Mouse (Mus musculus): ENCODE data around the gene Desi2. TPM values are rescaled to one million over a fixed set of nuclear protein-coding genes. Genes with fewer than 3 reads are reported as not detected.
"Not testable (repeated sequence)": the region's sequence is repeated elsewhere in the genome, so short reads cannot be mapped to it uniquely, and the experiment has no call there.

Gene Desi2
- polyA plus RNA-seq (2015; fragmentation: Nextera tagmentation; extraction: Ambion mirVana): 19.3 and 19.4 TPM in 2 replicates

- Histone ChIP-seq H3K4me2 (peak within 1 kb of the TSS; percentile 64), H3K27ac (peak within 1 kb of the TSS; percentile 79), H3K4me1 (replicated peaks) (peaks cover 10% of the 10 kb centered on the region), H3K4me3 (peak within 1 kb of the TSS; percentile 62), H3K9ac (peak within 1 kb of the TSS; percentile 68)
- not testable (repeated sequence) for H3K27me3 ChIP-seq, H3K36me3 ChIP-seq, H3K9me3 ChIP-seq
- WGBS: under 1% methylated on average over 37 of the region's 37 CpGs
- peak; percentile 100 for ATAC-seq (ENCODE audit: low FRiP score)
Measured at GRCm38 (mm10) chr1:178187216-178187791, at the start of gene Desi2. Gene Desi2, plus strand, starts transcription at chr1:178187417.

- H3K4me2 ChIP-seq; H3K4me3 ChIP-seq; ATAC-seq (ENCODE audit: low FRiP score); H3K4me1 ChIP-seq (replicated peaks); H3K27me3 ChIP-seq; H3K9me3 ChIP-seq; H3K27ac ChIP-seq; H3K36me3 ChIP-seq; H3K9ac ChIP-seq: not testable (repeated sequence)
- WGBS: 5% methylated on average over 2 of the region's 2 CpGs
Measured at GRCm38 (mm10) chr1:178146513-178146912, 40.7 kb upstream of the Desi2 start.

- not testable (repeated sequence) for H3K9ac ChIP-seq; H3K4me2 ChIP-seq; H3K36me3 ChIP-seq; H3K27me3 ChIP-seq; H3K4me3 ChIP-seq; H3K27ac ChIP-seq; H3K4me1 ChIP-seq (replicated peaks); H3K9me3 ChIP-seq
- ATAC-seq (ENCODE audit: low FRiP score): 0 out of 2 replicates have a peak, but pooled peaks have one; percentile 32
- 31% methylated on average over 4 of the region's 4 CpGs for WGBS
Measured at GRCm38 (mm10) chr1:178146915-178147314, 40.3 kb upstream of the Desi2 start.

- H3K4me3 ChIP-seq: no peak overlapping the region
- H3K9ac ChIP-seq: no peak overlapping the region
- no peak overlapping the region for H3K4me2 ChIP-seq
- H3K27me3 ChIP-seq: no peaks in the 10 kb centered on the region
- H3K27ac ChIP-seq: no peak overlapping the region
- 92% methylated on average over 2 of the region's 2 CpGs for WGBS
- no peaks in the 10 kb centered on the region for H3K9me3 ChIP-seq
- H3K36me3 ChIP-seq: no peaks in the 10 kb centered on the region
- no peaks in the 10 kb centered on the region for H3K4me1 ChIP-seq (replicated peaks)
- ATAC-seq (ENCODE audit: low FRiP score): no peak
Measured at GRCm38 (mm10) chr1:178182251-178182650, 5.0 kb upstream of the Desi2 start.

- no peaks in the 10 kb centered on the region for H3K9me3 ChIP-seq
- no peak overlapping the region for H3K9ac ChIP-seq
- no peak overlapping the region for H3K4me3 ChIP-seq
- no peak overlapping the region for H3K4me2 ChIP-seq
- peaks cover 10% of the 10 kb centered on the region for H3K4me1 ChIP-seq (replicated peaks)
- no peaks in the 10 kb centered on the region for H3K27me3 ChIP-seq
- H3K36me3 ChIP-seq: no peaks in the 10 kb centered on the region
- H3K27ac ChIP-seq: no peak overlapping the region
- no peak for ATAC-seq (ENCODE audit: low FRiP score)
Measured at GRCm38 (mm10) chr1:178185591-178185990, 1.6 kb upstream of the Desi2 start.

- peak overlapping the region; percentile 49 for H3K4me2 ChIP-seq
- not testable (repeated sequence) for H3K36me3 ChIP-seq; H3K9me3 ChIP-seq; ATAC-seq (ENCODE audit: low FRiP score); H3K27me3 ChIP-seq
- H3K9ac ChIP-seq: peak overlapping the region; percentile 68
- WGBS: 0% methylated on average over 15 of the region's 38 CpGs
- peak overlapping the region; percentile 62 for H3K4me3 ChIP-seq
- H3K27ac ChIP-seq: peak overlapping the region; percentile 79
- H3K4me1 ChIP-seq (replicated peaks): peaks cover 10% of the 10 kb centered on the region
Measured at GRCm38 (mm10) chr1:178187810-178188209, 593 bp downstream of the Desi2 start.

- H3K4me1 ChIP-seq (replicated peaks): peaks cover 10% of the 10 kb centered on the region
- H3K9me3 ChIP-seq: no peaks in the 10 kb centered on the region
- H3K27me3 ChIP-seq: no peaks in the 10 kb centered on the region
- ATAC-seq (ENCODE audit: low FRiP score): no peak
- H3K9ac ChIP-seq: peak overlapping the region; percentile 39; the same call in 1 of the 2 replicates
- 11% methylated on average over 13 of the region's 13 CpGs for WGBS
- H3K4me2 ChIP-seq: peak overlapping the region; percentile 64
- no peak overlapping the region for H3K27ac ChIP-seq
- no peaks in the 10 kb centered on the region for H3K36me3 ChIP-seq
- peak overlapping the region; percentile 40 for H3K4me3 ChIP-seq
Measured at GRCm38 (mm10) chr1:178188386-178188785, 1.2 kb downstream of the Desi2 start.

- 0 out of 2 replicates have a peak overlapping the region, but pooled peaks have one; percentile 13 for H3K27ac ChIP-seq
- peaks cover 5% of the 10 kb centered on the region; the same call in 1 of the 2 replicates for H3K36me3 ChIP-seq
- H3K9ac ChIP-seq: no peak overlapping the region
- no peaks in the 10 kb centered on the region for H3K4me1 ChIP-seq (replicated peaks)
- H3K27me3 ChIP-seq: no peaks in the 10 kb centered on the region
- H3K9me3 ChIP-seq: peaks cover 7% of the 10 kb centered on the region; the same call in 1 of the 2 replicates
- H3K4me3 ChIP-seq: no peak overlapping the region
- 89% methylated on average over 10 of the region's 10 CpGs for WGBS
- no peak for ATAC-seq (ENCODE audit: low FRiP score)
- H3K4me2 ChIP-seq: no peak overlapping the region
Measured at GRCm38 (mm10) chr1:178205701-178206325, 18.6 kb downstream of the Desi2 start.

GRCm38 (mm10) chr1:178207856-178208255 lies 20.6 kb downstream of the Desi2 start:
- not testable (repeated sequence) for H3K9ac ChIP-seq; H3K4me2 ChIP-seq; H3K27ac ChIP-seq; H3K9me3 ChIP-seq; H3K4me1 ChIP-seq (replicated peaks); H3K27me3 ChIP-seq; H3K4me3 ChIP-seq; ATAC-seq (ENCODE audit: low FRiP score); H3K36me3 ChIP-seq
- WGBS: 77% methylated on average over 4 of the region's 4 CpGs

- Histone ChIP-seq H3K9me3 (no peaks in the 10 kb centered on the region), H3K4me2 (no peak overlapping the region), H3K36me3 (no peaks in the 10 kb centered on the region), H3K27ac (no peak overlapping the region), H3K27me3 (no peaks in the 10 kb centered on the region), H3K9ac (no peak overlapping the region), H3K4me3 (no peak overlapping the region), H3K4me1 (replicated peaks) (no peaks in the 10 kb centered on the region)
- ATAC-seq (ENCODE audit: low FRiP score): no peak
Measured at GRCm38 (mm10) chr1:178209966-178210365, 22.7 kb downstream of the Desi2 start.

- Histone ChIP-seq H3K9ac (no peak overlapping the region), H3K27me3 (no peaks in the 10 kb centered on the region), H3K36me3 (no peaks in the 10 kb centered on the region), H3K4me1 (replicated peaks) (no peaks in the 10 kb centered on the region), H3K4me2 (no peak overlapping the region), H3K27ac (no peak overlapping the region), H3K4me3 (no peak overlapping the region), H3K9me3 (no peaks in the 10 kb centered on the region)
- ATAC-seq (ENCODE audit: low FRiP score): no peak
Measured at GRCm38 (mm10) chr1:178217157-178217556, 29.9 kb downstream of the Desi2 start.

GRCm38 (mm10) chr1:178218305-178218704 lies 31.1 kb downstream of the Desi2 start:
- Histone ChIP-seq H3K27me3 (no peaks in the 10 kb centered on the region), H3K9me3 (no peaks in the 10 kb centered on the region), H3K9ac (no peak overlapping the region), H3K4me3 (no peak overlapping the region), H3K36me3 (no peaks in the 10 kb centered on the region), H3K4me2 (no peak overlapping the region), H3K27ac (no peak overlapping the region), H3K4me1 (replicated peaks) (no peaks in the 10 kb centered on the region)
- ATAC-seq (ENCODE audit: low FRiP score): no peak

Measured in hindbrain, embryonic 13.5 days (tissue).